15 mouse cellular contexts compared by ENCODE assay signal in the genomic region with DNA sequence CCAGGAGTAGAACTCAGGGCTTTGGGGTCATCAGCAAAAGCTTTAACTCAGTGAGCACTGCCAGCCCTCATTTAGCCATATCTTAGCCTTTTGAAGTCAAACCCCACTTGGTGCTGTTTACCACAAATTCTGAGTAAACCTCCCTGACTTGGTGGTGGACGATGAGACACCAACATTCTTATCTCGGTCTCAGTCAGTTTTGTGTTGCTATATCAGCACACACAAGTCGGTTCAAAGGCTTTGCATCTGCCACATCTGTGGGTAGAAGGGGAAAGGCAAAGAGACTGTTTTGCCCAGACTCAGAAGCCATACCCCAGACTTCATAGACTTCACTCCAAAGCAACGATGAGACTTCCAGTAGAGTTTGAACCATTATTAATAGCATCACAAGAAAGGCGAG.
"Had no signal": no experiment of that assay in that cellular context is flagged by ENCODE, and none has a peak within 500 bp of the region (broad histone marks: within the 10 kb centered on the region; RNA-seq: fewer than 3 reads in every experiment).

No protein-coding gene starts in this region.

- ATAC-seq: intestine, embryonic 15.5 days; lung, postnatal 0 days; midbrain, embryonic 15.5 days had no signal

- H3K36me3 ChIP-seq: limb, embryonic 10.5 days; midbrain, embryonic 15.5 days had no signal

- H3K9me3 ChIP-seq: intestine, embryonic 15.5 days; kidney, embryonic 15.5 days; limb, embryonic 10.5 days; midbrain, embryonic 15.5 days; neural tube, embryonic 13.5 days had no signal

- H3K27ac ChIP-seq: intestine, embryonic 15.5 days; kidney, embryonic 15.5 days; left cerebral cortex, adult 2 months; limb, embryonic 10.5 days; midbrain, embryonic 15.5 days; neural tube, embryonic 13.5 days had no signal

- H3K27me3 ChIP-seq: intestine, embryonic 15.5 days; kidney, embryonic 15.5 days; midbrain, embryonic 15.5 days; neural tube, embryonic 13.5 days had no signal

- H3K9ac ChIP-seq: intestine, embryonic 15.5 days; kidney, embryonic 15.5 days; midbrain, embryonic 15.5 days; neural tube, embryonic 13.5 days had no signal

- H3K4me3 ChIP-seq: intestine, embryonic 15.5 days; kidney, embryonic 15.5 days; left cerebral cortex, adult 2 months; limb, embryonic 10.5 days; midbrain, embryonic 15.5 days; neural tube, embryonic 13.5 days had no signal

- H3K4me2 ChIP-seq: intestine, embryonic 15.5 days; kidney, embryonic 15.5 days; midbrain, embryonic 11.5 days; midbrain, embryonic 15.5 days; neural tube, embryonic 13.5 days had no signal

- DNase-seq: kidney, adult 2 months; kidney, postnatal 14 days; lung, adult 2 months; lung, postnatal 36 days; retina, postnatal 1 day; right cerebral cortex, postnatal 4 days; spleen, adult 18-20 months had no signal
